Mouse (Mus musculus) NIH3T3 (cell line): ENCODE data around the gene Uso1.

ENCODE experiments used
- DNase-seq: peaks from one replicate; pipeline ENCODE4 v3.0.0-alpha.2; 2012; ENCODE audit warnings: low read depth

The Uso1 gene

GRCm38 (mm10) chr5:92239333-92240232, 101.8 kb downstream of the Uso1 start:
- DNase-seq, result peak; percentile 85

- no peak for DNase-seq
Measured at GRCm38 (mm10) chr5:92240769-92241168, 103.0 kb downstream of the Uso1 start.

GRCm38 (mm10) chr5:92244900-92245299, 107.2 kb downstream of the Uso1 start:
- DNase-seq, result no peak

- DNase-seq, result no peak
Measured at GRCm38 (mm10) chr5:92245483-92245882, 107.7 kb downstream of the Uso1 start.

GRCm38 (mm10) chr5:92248614-92249013, 110.9 kb downstream of the Uso1 start:
- DNase-seq, result no peak

- DNase-seq, result no peak
Measured at GRCm38 (mm10) chr5:92252031-92252430, 114.3 kb downstream of the Uso1 start.
